Mouse (Mus musculus) embryonic fibroblast, embryonic 13.5 days (primary cell): ENCODE measurements around the gene Smim14.

Source experiments
- CTCF ChIP-seq: IDR thresholded peaks from 2 replicates; pipeline ENCODE4 v1.5.1; 2011; ENCODE audit warnings: mild to moderate bottlenecking, control low read depth, low read length, moderate library complexity, borderline replicate concordance; ENCODE audit not compliant: insufficient read depth
- POLR2A ChIP-seq: IDR thresholded peaks from 2 replicates; pipeline ENCODE4 v1.6.1; 2011; ENCODE audit warnings: low read depth, mild to moderate bottlenecking, control low read depth, low read length, moderate library complexity

GRCm38 (mm10) chr5:65544616-65545015 is 7.6 kb upstream of the Smim14 start:
- TF ChIP-seq CTCF (no peak), POLR2A (no peak)
